In the genomic region with DNA sequence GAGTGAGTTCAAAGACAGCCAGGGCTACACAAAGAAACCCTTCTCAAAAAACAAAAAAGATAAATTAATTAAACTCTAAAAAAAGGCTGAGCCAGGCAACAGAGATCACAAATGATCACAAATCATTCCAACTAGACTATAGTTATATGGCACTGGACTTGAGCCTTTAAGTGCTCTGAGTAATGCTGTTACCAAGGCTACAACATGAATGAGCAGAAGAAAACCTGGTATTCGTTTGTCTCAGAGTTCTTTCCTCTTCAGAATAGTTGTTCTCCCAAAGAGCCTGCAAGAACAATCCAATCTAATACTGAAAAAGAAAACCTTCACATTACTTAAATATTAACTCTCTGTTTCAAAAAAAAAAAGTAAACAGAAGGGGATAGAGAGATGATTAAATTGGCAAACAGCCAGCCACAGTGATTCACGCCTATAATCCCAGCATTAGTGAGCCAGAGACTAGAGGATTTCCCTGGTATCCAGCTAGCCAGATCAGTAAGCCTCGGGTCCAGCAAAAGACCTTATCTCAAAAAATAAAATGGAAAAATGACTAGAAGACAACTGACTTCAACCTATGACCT, we compare ENCODE assay signal across 23 mouse cellular contexts. TPM values are rescaled to one million over a fixed set of nuclear protein-coding genes. Genes with fewer than 3 reads are reported as not detected.
DNase-seq lines count a peak whose midpoint lies in the region; ATAC-seq and TF ChIP-seq lines count a peak whose summit lies in the region.
"Had no signal": no experiment of that assay in that cellular context is flagged by ENCODE, and none has a peak within 500 bp of the region (broad histone marks: within the 10 kb centered on the region; RNA-seq: fewer than 3 reads in every experiment).

No protein-coding gene starts in this region.

- H3K27me3 ChIP-seq in lung, embryonic 14.5 days (ENCODE audit: insufficient read depth, low read length), result no peaks in the 10 kb centered on the region
- H3K27me3 ChIP-seq in Patski, result no peaks in the 10 kb centered on the region
- H3K27me3 ChIP-seq in intestine, postnatal 0 days (replicated peaks; ENCODE audit: control insufficient read depth, insufficient read depth, low read length), result no peaks in the 10 kb centered on the region
- H3K27me3 ChIP-seq: embryonic facial prominence, embryonic 12.5 days; forebrain, embryonic 15.5 days; midbrain, embryonic 12.5 days had no signal

- no peak for ATAC-seq in lung, embryonic 14.5 days (ENCODE audit: insufficient read depth)
- peak; percentile 66 for ATAC-seq in Patski
- ATAC-seq in intestine, postnatal 0 days, result peak; percentile 48; the same call in 1 of the 2 replicates
- ATAC-seq: activated CD4-positive, CD25-positive, alpha-beta regulatory T cell, adult 4 months; forebrain, embryonic 15.5 days; hindbrain, embryonic 16.5 days had no signal

- H3K4me1 ChIP-seq in lung, embryonic 14.5 days (ENCODE audit: insufficient read depth), result no peaks in the 10 kb centered on the region
- H3K4me1 ChIP-seq in intestine, postnatal 0 days (replicated peaks; ENCODE audit: control insufficient read depth, insufficient read depth, low read length), result no peaks in the 10 kb centered on the region
- H3K4me1 ChIP-seq: embryonic facial prominence, embryonic 12.5 days; forebrain, embryonic 15.5 days; limb, embryonic 10.5 days; midbrain, embryonic 12.5 days had no signal

- H3K4me3 ChIP-seq in lung, embryonic 14.5 days (ENCODE audit: low read depth, low read length), result no peak overlapping the region
- H3K4me3 ChIP-seq in intestine, postnatal 0 days (ENCODE audit: low read depth, low read length), result no peak overlapping the region
- H3K4me3 ChIP-seq: embryonic facial prominence, embryonic 12.5 days; erythroblast, embryonic 14.5 days; forebrain, embryonic 15.5 days; limb, embryonic 10.5 days; midbrain, embryonic 12.5 days had no signal

- H3K4me2 ChIP-seq in lung, embryonic 14.5 days, result no peak overlapping the region
- no peak overlapping the region for H3K4me2 ChIP-seq in intestine, postnatal 0 days (replicated peaks; ENCODE audit: low read depth)
- H3K4me2 ChIP-seq: embryonic facial prominence, embryonic 12.5 days; forebrain, embryonic 15.5 days; liver, embryonic 11.5 days; midbrain, embryonic 12.5 days had no signal

- no peak for TF ChIP-seq CTCF in lung, embryonic 14.5 days (IDR thresholded peaks at IDR 0.05; ENCODE audit: low read depth)
- TF ChIP-seq CTCF in Patski (IDR thresholded peaks at IDR 0.05), result no peak
- no peak for TF ChIP-seq CTCF in intestine, postnatal 0 days (IDR thresholded peaks at IDR 0.05; ENCODE audit: low read depth)

- in situ Hi-C loops in Patski (cut with MboI; ENCODE audit: low pct_unique_long_range_greater_than_20kb), result no loop called here

- H3K9ac ChIP-seq in lung, embryonic 14.5 days, result no peak overlapping the region
- H3K9ac ChIP-seq in intestine, postnatal 0 days (ENCODE audit: low read depth, low read length), result no peak overlapping the region
- H3K9ac ChIP-seq: embryonic facial prominence, embryonic 12.5 days; forebrain, embryonic 15.5 days; midbrain, embryonic 12.5 days had no signal

- H3K9me3 ChIP-seq in lung, embryonic 14.5 days (ENCODE audit: low read depth, low read length), result no peaks in the 10 kb centered on the region
- no peaks in the 10 kb centered on the region for H3K9me3 ChIP-seq in intestine, postnatal 0 days (ENCODE audit: control insufficient read depth)
- H3K9me3 ChIP-seq: embryonic facial prominence, embryonic 12.5 days; forebrain, embryonic 15.5 days; limb, embryonic 10.5 days; midbrain, embryonic 12.5 days had no signal

- peaks cover 83% of the 10 kb centered on the region for H3K36me3 ChIP-seq in lung, embryonic 14.5 days (ENCODE audit: insufficient read depth)
- H3K36me3 ChIP-seq in intestine, postnatal 0 days (ENCODE audit: control insufficient read depth, insufficient read depth), result peaks cover 85% of the 10 kb centered on the region

- H3K27ac ChIP-seq in lung, embryonic 14.5 days (ENCODE audit: low read depth), result no peak overlapping the region
- peak overlapping the region; percentile 50; the same call in 1 of the 2 replicates for H3K27ac ChIP-seq in intestine, postnatal 0 days (ENCODE audit: low read depth, low read length)
- H3K27ac ChIP-seq: embryonic facial prominence, embryonic 12.5 days; forebrain, embryonic 15.5 days; limb, embryonic 10.5 days; midbrain, embryonic 12.5 days had no signal

- CTCF ChIA-PET in Patski (lab: Charles Lee), result interaction anchor here (1.3 kb wide), 1 partner anchor 8 kb away, joined by 3 read pairs; no protein-coding TSS in a partner anchor

- POLR2A ChIA-PET in Patski (lab: Charles Lee), result no interaction called here

- peak; percentile 31 for DNase-seq in lung, embryonic 14.5 days
- no peak for DNase-seq in lung, postnatal 4 days
- peak; percentile 76 for DNase-seq in Patski (ENCODE audit: low read depth, low spot score)
- peak; percentile 66 for DNase-seq in retina, postnatal 7 days (ENCODE audit: low read depth, low spot score)
- DNase-seq in frontal cortex, adult 2 months (ENCODE audit: extremely low spot score in 1 of 2, low spot score in 1 of 2), result no peak
- no peak for DNase-seq in kidney, adult 18-20 months
- DNase-seq: cerebellum, adult 9-11 months; gastrocnemius, postnatal 36 days; kidney, adult 8-10 months; kidney, postnatal 25 days; lung, adult 2 months; lung, postnatal 36 days; spleen, adult 18-20 months; thymus, adult 18-20 months had no signal

- 49% methylated on average over 3 of the region's 3 CpGs for WGBS in lung, embryonic 14.5 days
- 24% methylated on average over 3 of the region's 3 CpGs for WGBS in intestine, postnatal 0 days

RNA-seq across cellular contexts. Expression of a gene that starts 21.9 kb away (rescaled TPM):
- polyA plus RNA-seq in lung, embryonic 14.5 days (2014; fragmentation: Nextera tagmentation; extraction: Ambion mirVana), result 48.6 and 53.8 TPM in 2 replicates
- 56.3 TPM for polyA plus RNA-seq in Patski (2021)
- 54.8 and 56.1 TPM in 2 replicates for polyA plus RNA-seq in intestine, postnatal 0 days (2015; fragmentation: Nextera tagmentation; extraction: Ambion mirVana)
- polyA plus RNA-seq in frontal cortex, adult 2 months (2012; rRNA removed), result 42.2 and 42.7 TPM in 2 replicates

RNA-seq across cellular contexts. Expression of a gene that starts 21.9 kb away (rescaled TPM):
- polyA plus RNA-seq in lung, embryonic 14.5 days (2014; fragmentation: Nextera tagmentation; extraction: Ambion mirVana), result 46.9 and 48.4 TPM in 2 replicates
- 24.1 TPM for polyA plus RNA-seq in Patski (2021)
- 30.4 and 31.9 TPM in 2 replicates for polyA plus RNA-seq in intestine, postnatal 0 days (2015; fragmentation: Nextera tagmentation; extraction: Ambion mirVana)
- 17.2 and 18.1 TPM in 2 replicates for polyA plus RNA-seq in frontal cortex, adult 2 months (2012; rRNA removed)

Comparison
In these comparisons a context has a peak if more than half of its experiments do, and no peak if none do; other contexts are left out.
1. DNase-seq: peak in lung, embryonic 14.5 days (single experiment), Patski (single experiment) and retina, postnatal 7 days (single experiment); none in lung, postnatal 4 days (0 of 2), frontal cortex, adult 2 months (0 of 2) and kidney, adult 18-20 months (single experiment).